Mouse (Mus musculus) layer of hippocampus, adult 8-10 months (tissue): ENCODE measurements at regions not wholly inside any gene's neighbourhood (a gene's known extent, or its start where the extent isn't known, plus 50 kb on each side); places are given as distances from the start of the nearest gene placed in this dataset.

Source experiments
- DNase-seq, 2 experiments: peaks; one replicate each; pipeline ENCODE4 v3.0.0; 2022; ENCODE audit warnings: low spot score in 2 of 2

DNA sequence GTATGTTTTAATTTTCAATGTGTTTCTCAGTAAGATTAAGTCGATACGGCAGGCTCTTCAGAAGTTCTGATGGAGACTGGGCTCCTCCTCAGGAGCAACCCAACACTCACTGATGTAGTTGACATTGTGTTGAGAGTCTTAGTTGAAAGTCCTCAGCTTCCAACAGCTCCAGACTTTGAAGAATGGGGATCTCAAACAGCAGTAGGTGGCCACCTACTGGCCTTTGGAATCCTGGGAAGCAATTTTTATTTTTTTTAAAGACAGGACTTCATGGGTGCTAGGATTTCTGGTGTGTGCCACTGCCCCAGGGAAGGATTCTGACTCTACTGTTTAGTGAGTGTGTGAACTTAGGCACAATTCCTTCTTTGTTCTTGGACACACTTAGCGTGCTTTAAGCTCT lies 225.9 kb upstream of the Tbc1d5 start:
- DNase-seq = no peak

- no peak for DNase-seq
Measured at GRCm38 (mm10) chr17:51397973-51398372, 218.8 kb upstream of the Tbc1d5 start.

DNA sequence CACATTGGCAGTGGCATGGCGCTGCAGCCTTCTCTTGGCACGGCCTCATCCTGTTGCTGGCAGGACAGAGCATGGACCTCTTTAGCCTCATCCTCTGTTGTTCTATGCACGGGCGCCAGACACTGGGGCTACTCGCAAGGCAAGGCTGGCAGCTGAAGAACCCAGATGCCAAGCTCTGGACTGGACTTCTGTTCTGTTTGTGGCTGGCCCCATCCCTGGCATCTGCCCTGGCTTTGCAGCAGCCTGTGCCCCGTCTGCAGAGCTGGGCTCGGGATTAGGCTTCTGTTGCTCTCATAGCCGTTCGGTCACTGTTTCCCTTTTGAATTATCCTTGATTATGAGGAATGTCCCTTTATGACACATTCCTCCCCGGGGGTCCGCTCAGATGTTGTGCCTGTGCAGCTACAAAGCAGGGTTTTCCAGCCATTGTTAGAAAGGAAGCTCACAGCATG lies 214.6 kb upstream of the Tbc1d5 start:
- DNase-seq = peak in 1 of 2 experiments; percentile 16

DNA sequence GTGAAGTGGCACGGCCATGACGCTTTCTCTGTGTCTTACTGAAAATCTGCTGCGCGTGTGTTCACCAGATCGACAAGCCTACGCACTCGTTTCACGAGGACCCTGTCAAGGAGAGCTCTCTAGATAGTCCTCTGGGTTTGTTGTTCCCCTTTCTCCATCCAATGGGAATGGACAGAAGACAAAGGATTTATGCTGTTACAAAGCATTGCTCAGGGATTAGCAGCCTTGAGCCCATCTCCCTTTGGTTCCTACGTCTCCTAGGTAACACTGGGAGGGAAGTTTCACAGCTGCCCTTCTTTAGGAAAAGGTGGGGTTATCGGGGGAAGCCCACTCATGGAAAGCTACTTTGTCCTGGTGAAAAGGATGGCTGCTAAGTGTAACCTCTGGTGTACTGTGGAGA lies 212.7 kb upstream of the Tbc1d5 start:
- DNase-seq = no peak

DNA sequence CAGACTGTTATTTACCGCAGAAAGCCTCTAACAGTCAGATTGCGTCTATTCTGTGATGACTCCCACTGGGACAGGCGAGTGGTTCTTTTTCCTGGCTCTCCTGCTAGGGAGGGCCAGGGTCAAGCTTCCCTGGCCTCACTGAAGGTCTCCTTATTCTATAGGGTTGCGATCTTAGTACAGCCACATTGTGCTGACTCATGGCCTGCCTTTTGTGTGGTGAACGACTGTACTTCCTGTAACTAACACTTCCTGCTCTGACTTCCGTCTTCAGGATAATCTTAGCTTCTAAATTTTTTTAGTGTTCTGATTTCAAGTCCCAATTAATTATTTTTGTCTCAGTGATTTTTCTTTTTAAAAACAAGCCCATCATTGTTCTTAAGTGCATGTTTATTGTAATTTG lies 203.4 kb upstream of the Tbc1d5 start:
- no peak for DNase-seq

GRCm38 (mm10) chr17:51371937-51372479 lies 192.9 kb upstream of the Tbc1d5 start:
- DNase-seq = no peak

- no peak for DNase-seq
Measured at GRCm38 (mm10) chr17:51370990-51371389, 191.8 kb upstream of the Tbc1d5 start.

- no peak for DNase-seq
Measured at GRCm38 (mm10) chr17:51370085-51370484, 190.9 kb upstream of the Tbc1d5 start.

DNA sequence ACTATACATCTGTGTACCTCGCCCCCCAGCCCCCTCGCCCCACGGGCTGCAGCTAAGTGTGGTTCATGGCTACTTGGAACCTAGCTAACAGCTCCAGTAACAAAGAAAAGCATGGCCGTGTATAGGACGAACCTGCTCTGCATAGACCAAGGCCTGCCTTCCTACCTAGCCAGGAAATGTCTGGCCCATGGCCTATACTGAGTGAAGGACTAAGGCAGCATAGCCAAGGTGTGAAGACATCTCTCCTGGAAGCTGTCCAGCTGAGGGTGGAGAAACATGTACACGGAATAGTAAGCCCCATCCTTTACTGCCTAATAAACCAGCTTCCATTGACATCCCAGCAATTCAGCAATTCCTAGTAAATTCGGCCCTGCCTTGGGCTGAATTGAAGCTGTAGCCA lies 183.6 kb upstream of the Tbc1d5 start:
- no peak for DNase-seq

- no peak for DNase-seq
Measured at GRCm38 (mm10) chr17:51362271-51362670, 183.1 kb upstream of the Tbc1d5 start.

DNA sequence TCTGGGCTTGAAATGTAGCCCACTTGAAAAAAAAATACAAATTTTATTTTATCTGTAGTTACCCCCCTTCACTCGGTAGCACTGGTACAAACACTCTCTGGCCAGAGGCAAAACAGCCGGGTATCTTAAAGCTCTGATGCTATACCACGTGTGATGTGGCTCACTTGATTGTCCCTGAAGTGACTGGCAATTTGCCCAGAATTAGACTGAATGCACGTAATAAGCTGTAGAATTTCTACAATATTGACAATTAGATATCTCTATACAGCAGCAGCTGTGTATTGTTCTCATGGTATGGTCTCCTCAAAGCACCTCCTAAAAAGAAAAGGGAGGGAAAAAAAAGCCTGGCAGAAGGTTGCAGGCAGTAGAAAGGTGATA lies 179.2 kb upstream of the Tbc1d5 start:
- no peak for DNase-seq

GRCm38 (mm10) chr17:51357690-51358361 lies 178.7 kb upstream of the Tbc1d5 start:
- no peak for DNase-seq

- DNase-seq = no peak
Measured at GRCm38 (mm10) chr17:51356447-51356846, 177.3 kb upstream of the Tbc1d5 start.

DNA sequence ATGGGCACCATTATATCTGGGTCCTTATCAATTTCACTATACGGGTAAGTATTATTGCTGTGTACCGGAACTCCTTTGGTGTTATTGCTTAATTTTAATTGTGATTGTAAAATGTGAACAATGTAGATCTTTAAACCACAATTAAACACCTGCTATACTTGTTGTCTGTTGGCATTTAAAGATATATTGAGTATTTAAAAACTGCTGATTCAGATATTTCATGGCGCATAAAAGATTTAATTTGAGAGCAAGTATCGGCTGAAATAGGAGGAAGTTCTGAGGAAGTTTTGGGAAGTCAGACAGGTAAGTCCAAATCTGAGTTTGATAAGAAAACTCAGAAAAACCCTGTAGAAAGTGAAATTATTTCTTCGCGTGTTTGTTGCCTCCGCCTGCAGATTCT lies 142.7 kb upstream of the Tbc1d5 start:
- DNase-seq = no peak

DNA sequence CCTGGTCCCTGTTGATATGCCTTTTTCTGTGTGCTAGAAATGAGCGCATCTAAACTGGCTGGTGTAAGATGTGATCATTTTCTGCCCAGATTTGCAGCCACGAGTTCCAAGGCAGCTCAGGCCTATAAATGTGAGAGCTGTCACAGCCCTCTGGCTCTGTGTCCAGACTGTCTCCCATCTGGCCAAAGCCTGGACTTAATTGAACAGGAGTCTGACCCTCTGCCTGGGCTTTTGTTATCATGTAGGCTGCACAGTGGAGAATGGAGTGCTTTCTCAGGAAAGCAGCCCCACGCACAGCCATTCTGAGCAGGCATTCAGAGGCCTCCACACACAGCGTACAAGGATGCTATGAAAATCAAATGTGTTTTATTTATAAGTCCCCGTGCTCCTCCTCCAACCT lies 141.9 kb upstream of the Tbc1d5 start:
- DNase-seq = no peak

DNA sequence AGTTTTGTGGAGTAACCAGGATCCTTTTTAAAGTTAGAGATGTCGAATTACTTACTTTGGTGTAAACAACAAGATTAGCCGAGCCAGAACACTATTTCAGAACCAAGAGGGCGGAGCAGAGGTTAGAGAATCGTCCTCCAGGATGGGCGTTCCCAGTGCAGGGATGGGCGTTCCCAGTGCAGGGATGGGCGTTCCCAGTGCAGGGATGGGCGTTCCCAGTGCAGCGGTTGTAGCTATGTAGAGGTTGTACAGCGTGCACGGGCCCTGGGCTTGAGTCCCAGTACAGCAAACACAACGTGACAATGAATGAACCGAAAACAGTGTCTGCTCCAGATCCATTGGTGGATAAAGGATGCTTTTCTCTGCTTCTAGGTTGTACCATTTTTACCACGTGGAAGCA lies 125.8 kb upstream of the Tbc1d5 start:
- no peak for DNase-seq

- no peak for DNase-seq
Measured at GRCm38 (mm10) chr17:51290741-51291140, 111.6 kb upstream of the Tbc1d5 start.

DNA sequence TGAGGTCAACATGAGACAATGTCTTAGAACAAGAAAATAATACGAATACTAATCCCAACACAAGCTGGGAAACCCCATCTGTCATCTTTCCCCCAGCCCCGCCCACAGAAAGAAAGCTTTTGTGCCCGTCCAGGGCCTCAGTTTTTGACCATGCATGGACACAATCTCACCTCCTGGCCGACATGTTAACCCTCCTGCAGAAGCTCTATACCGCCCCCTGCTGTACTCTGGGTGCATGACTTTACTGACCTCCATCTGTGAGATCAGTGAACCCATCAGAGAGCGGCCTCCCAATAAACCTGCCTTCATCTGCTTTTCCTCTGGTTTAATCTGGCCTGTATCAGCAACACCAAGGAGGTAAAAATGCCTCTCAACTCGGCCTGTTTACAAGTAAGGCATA lies 109.6 kb upstream of the Tbc1d5 start:
- DNase-seq = peak; percentile 7 to 26

DNA sequence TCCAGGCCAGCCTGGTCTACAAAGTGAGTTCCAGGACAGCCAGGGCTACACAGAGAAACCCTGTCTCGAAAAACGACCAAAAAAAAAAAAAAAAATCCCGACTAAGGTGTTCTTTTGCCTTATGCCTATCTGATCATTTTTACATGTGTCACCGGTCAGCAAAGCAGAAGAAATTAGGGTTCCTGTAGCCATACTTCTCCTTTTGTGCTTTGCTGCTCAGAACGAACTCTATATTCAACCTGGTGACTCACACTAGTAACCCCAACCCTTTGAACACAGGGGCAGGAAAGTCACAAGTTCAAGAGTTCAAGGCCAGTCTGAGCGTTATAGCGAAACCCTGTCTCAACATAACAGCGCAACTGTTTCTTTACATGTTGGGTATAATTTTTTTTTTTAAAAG lies 108.7 kb upstream of the Tbc1d5 start:
- DNase-seq = no peak

- no peak for DNase-seq
Measured at GRCm38 (mm10) chr17:51285362-51285761, 106.2 kb upstream of the Tbc1d5 start.

- no peak for DNase-seq
Measured at GRCm38 (mm10) chr17:51278771-51279170, 99.6 kb upstream of the Tbc1d5 start.

DNA sequence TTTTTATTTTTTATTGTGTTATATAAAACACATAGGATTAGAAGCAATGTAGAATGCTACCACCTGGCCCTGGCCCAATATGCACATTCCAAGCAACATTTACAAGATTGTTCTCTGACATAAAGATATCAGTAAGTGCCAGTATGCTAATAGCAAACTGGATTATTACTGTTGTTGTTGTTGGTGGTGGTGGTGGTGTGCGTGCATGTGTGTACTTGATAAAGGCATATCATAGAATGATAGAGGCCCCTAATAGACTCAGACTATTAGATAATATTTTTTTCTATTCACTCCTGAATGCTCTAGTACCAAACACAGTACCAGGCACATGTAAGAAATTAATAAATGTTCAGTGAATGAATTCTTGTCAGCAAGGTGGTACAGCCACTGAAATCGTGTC lies 98.9 kb upstream of the Tbc1d5 start:
- no peak for DNase-seq

- DNase-seq = no peak
Measured at GRCm38 (mm10) chr17:51277161-51277560, 98.0 kb upstream of the Tbc1d5 start.

GRCm38 (mm10) chr17:51272025-51272424 lies 92.9 kb upstream of the Tbc1d5 start:
- DNase-seq = no peak
